Mouse (Mus musculus) megakaryocyte, embryonic 14.5 days (primary cell): Measurements from ENCODE around the gene Pilra.

Source experiments
- FLI1 ChIP-seq: IDR thresholded peaks from 2 replicates; pipeline ENCODE4 v1.6.1; 2012; ENCODE audit warnings: low read length, inconsistent platforms, mixed read lengths
- GATA1 ChIP-seq: IDR thresholded peaks from 3 replicates; pipeline ENCODE4 v1.6.1; 2012; ENCODE audit warnings: mixed read lengths, low read length, inconsistent platforms, borderline replicate concordance

- TF ChIP-seq GATA1 (no peak), FLI1 (no peak)
These were observed 60.3 kb downstream of the Pilra start for GRCm38 (mm10) chr5:137775587-137776290.
